Mouse (Mus musculus): ENCODE data around the gene Cfb. TPM values are rescaled to one million over a fixed set of nuclear protein-coding genes. Genes with fewer than 3 reads are reported as not detected.
A peak's percentile ranks its signal among the peaks of the same experiment; 100 is the strongest.
"Not testable (repeated sequence)": the region's sequence is repeated elsewhere in the genome, so short reads cannot be mapped to it uniquely, and the experiment has no call there.

The Cfb gene
- polyA plus RNA-seq, 1 experiment from 2014 or later: 1.6 TPM

DNA sequence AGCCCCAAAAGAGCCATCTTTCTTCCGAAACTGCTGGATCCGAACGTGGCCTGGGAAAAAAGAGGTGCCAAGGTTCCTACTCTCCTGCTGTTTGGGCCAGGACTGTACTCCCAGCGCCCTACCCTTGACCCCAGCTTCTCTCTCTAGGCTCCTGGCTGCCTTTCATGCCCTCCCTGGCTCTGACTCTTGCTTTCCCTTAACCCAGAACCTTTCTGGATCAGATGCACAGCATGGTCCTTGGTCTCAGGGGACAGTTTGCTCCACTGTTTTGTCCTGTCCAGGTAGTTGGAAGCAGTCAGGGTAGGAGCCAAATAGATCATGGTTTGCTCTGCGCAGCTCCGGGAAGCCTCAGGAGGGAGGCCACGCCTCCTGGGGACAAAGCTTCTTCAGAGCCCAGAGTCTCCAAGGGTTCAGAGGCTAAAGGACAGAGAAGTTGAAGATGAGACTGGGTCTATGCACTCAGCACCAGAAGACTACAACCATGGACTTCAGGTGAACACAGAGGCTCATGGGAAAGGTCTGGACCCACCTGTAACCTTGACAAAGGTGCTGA lies 47.4 kb downstream of the Cfb start:
- Histone ChIP-seq H3K36me3 (ENCODE audit: control insufficient read depth, insufficient read depth, low read length) (no peaks in the 10 kb centered on the region), H3K4me3 (ENCODE audit: low read depth, low read length) (no peak overlapping the region), H3K4me1 (ENCODE audit: control insufficient read depth, insufficient read depth, low read length) (no peaks in the 10 kb centered on the region), H3K27ac (ENCODE audit: low read depth, low read length) (no peak overlapping the region), H3K27me3 (ENCODE audit: control insufficient read depth, insufficient read depth, low read length) (no peaks in the 10 kb centered on the region), H3K4me2 (no peak overlapping the region), H3K9ac (ENCODE audit: low read length) (no peak overlapping the region), H3K9me3 (ENCODE audit: control insufficient read depth, low read length) (no peaks in the 10 kb centered on the region)
- whole genome bisulfite sequencing: 78% methylated on average over 7 of the region's 7 CpGs
- ATAC-seq (ENCODE audit: low FRiP score): no peak
- no peak for DNase-seq (ENCODE audit: low spot score, missing footprints)

DNA sequence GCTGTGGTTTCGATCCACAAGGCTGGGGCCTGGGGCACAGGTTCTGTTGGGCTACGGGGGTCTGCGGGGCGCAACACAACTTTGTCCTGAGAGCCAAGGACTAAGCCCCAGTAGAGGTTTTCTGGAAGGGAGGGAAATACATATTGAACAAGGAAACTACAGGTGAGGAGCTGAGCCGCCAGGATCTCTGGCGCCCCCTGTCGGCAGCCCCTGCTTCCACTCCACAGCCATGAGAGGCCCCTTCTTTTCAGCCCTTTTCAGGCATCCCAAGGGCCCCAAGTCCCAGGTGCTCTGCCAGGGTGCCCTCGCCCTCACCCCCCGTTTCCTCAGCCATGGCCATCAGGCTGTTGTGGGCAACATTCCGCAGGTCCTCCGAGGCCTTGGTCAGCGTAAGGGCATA lies 48.6 kb downstream of the Cfb start:
- H3K4me3 ChIP-seq (ENCODE audit: low read depth, low read length); H3K36me3 ChIP-seq (ENCODE audit: control insufficient read depth, insufficient read depth, low read length); H3K27me3 ChIP-seq (ENCODE audit: control insufficient read depth, insufficient read depth, low read length); H3K4me1 ChIP-seq (ENCODE audit: control insufficient read depth, insufficient read depth, low read length); ATAC-seq (ENCODE audit: low FRiP score); H3K4me2 ChIP-seq; H3K9me3 ChIP-seq (ENCODE audit: control insufficient read depth, low read length); H3K9ac ChIP-seq (ENCODE audit: low read length); H3K27ac ChIP-seq (ENCODE audit: low read depth, low read length): not testable (repeated sequence)
- WGBS: 64% methylated on average over 12 of the region's 12 CpGs
- peak; percentile 87 for DNase-seq (ENCODE audit: low spot score, missing footprints)

DNA sequence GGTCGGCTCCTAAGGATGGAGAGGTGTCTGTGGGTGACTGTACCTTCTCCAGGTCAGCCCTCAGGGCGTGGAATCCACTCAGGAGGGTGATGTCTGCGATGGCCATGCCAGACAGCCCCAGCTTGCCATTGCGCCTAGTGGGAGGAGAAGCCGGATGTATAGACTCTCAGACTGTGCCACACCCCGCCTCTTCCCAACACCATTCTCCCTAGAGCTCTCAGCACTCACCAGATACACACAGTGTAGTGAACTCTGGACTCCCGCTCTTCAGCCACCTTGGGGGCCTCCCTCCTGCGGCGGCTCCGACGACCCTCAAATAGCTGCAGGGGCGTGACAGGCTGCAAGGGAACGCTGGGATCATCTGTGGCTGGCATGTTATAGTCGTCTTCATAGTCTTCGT lies 51.0 kb downstream of the Cfb start:
- Histone ChIP-seq H3K27me3 (ENCODE audit: control insufficient read depth, insufficient read depth, low read length) (no peaks in the 10 kb centered on the region), H3K4me1 (ENCODE audit: control insufficient read depth, insufficient read depth, low read length) (no peaks in the 10 kb centered on the region), H3K27ac (ENCODE audit: low read depth, low read length) (no peak overlapping the region), H3K4me3 (ENCODE audit: low read depth, low read length) (no peak overlapping the region), H3K4me2 (no peak overlapping the region), H3K9ac (ENCODE audit: low read length) (no peak overlapping the region), H3K9me3 (ENCODE audit: control insufficient read depth, low read length) (no peaks in the 10 kb centered on the region), H3K36me3 (ENCODE audit: control insufficient read depth, insufficient read depth, low read length) (no peaks in the 10 kb centered on the region)
- DNase-seq (ENCODE audit: low spot score, missing footprints) (no peak), ATAC-seq (ENCODE audit: low FRiP score) (no peak)
- WGBS: 70% methylated on average over 15 of the region's 15 CpGs

DNA sequence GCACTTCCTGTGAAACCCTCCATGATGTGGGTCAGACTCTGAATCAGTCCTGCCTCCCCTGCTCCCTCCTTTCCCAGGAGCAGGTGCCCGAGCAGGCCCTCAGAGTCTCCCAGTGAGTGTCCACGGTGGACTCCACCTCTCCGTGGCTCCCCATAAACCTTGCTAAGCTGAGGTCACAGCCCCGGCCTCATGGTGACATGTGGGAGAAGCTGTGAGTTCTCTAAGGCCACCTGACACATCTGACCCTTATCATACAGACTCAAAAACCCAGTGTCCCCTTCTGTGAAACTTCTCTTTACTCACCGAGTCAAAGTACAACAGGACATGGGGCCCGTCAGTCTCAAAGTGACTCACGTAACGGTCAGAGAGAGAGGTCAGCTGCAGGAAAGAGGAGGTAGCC lies 51.5 kb downstream of the Cfb start:
- H3K9me3 ChIP-seq (ENCODE audit: control insufficient read depth, low read length); H3K4me1 ChIP-seq (ENCODE audit: control insufficient read depth, insufficient read depth, low read length); H3K27ac ChIP-seq (ENCODE audit: low read depth, low read length); DNase-seq (ENCODE audit: low spot score, missing footprints); H3K9ac ChIP-seq (ENCODE audit: low read length); H3K27me3 ChIP-seq (ENCODE audit: control insufficient read depth, insufficient read depth, low read length); H3K4me2 ChIP-seq; H3K36me3 ChIP-seq (ENCODE audit: control insufficient read depth, insufficient read depth, low read length); ATAC-seq (ENCODE audit: low FRiP score); H3K4me3 ChIP-seq (ENCODE audit: low read depth, low read length): not testable (repeated sequence)
- WGBS: 75% methylated on average over 7 of the region's 8 CpGs

DNA sequence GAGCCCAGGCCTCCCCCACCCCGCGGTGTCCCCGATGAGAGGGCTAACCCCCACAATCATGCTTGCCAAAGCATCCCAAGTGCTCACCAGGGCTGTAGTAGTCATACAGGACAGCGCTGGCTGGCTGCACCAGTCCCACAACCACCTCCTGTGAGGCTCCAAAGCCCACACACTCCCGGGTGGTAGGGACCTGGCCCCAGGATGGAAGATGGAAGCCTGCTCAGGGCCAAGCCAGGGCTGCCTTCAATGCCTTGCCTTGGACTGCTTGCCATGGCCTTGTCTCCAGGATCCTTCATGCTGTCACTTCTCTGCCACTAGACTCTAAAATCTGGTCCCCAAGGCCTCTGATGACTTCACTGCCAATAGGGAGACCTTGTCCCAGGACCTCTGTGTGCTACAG lies 51.9 kb downstream of the Cfb start:
- H3K4me1 ChIP-seq (ENCODE audit: control insufficient read depth, insufficient read depth, low read length); H3K27me3 ChIP-seq (ENCODE audit: control insufficient read depth, insufficient read depth, low read length); DNase-seq (ENCODE audit: low spot score, missing footprints); H3K36me3 ChIP-seq (ENCODE audit: control insufficient read depth, insufficient read depth, low read length); H3K4me2 ChIP-seq; ATAC-seq (ENCODE audit: low FRiP score); H3K9me3 ChIP-seq (ENCODE audit: control insufficient read depth, low read length); H3K27ac ChIP-seq (ENCODE audit: low read depth, low read length); H3K4me3 ChIP-seq (ENCODE audit: low read depth, low read length); H3K9ac ChIP-seq (ENCODE audit: low read length): not testable (repeated sequence)
- WGBS: 84% methylated on average over 5 of the region's 5 CpGs

DNA sequence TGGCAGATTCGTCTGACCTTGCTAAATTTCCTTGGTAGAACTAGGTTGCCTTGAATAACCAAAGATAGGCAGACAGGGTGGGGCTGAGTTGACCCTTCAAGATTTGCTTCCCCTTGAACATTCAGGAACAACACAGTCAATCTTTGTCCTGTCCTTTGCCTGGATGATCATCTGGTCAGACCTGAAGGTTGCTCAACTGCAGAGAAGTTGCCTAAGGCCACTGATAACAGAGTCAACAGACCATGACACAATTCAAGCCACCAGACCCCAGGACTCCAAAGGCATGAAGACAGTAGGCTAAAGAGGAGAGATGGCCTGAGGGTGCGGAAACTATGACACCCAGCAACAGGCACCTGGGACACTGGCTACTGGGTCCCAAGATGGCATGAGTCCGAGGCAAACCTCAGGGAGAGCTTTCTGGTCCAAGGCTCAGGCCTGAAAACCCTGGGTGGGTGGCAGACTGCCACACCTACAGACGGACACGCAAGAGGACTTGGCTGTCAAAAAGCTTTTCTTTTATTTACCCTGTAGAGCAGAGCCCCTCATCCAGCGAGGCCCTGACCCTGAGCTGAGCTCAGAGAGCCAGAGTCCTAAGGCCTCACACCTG lies 53.6 kb downstream of the Cfb start:
- Histone ChIP-seq H3K27ac (ENCODE audit: low read depth, low read length) (no peak overlapping the region), H3K27me3 (ENCODE audit: control insufficient read depth, insufficient read depth, low read length) (no peaks in the 10 kb centered on the region), H3K36me3 (ENCODE audit: control insufficient read depth, insufficient read depth, low read length) (no peaks in the 10 kb centered on the region), H3K9me3 (ENCODE audit: control insufficient read depth, low read length) (peaks cover 2% of the 10 kb centered on the region; the same call in 1 of the 2 replicates), H3K9ac (ENCODE audit: low read length) (no peak overlapping the region), H3K4me2 (no peak overlapping the region), H3K4me1 (ENCODE audit: control insufficient read depth, insufficient read depth, low read length) (no peaks in the 10 kb centered on the region), H3K4me3 (ENCODE audit: low read depth, low read length) (no peak overlapping the region)
- DNase-seq (ENCODE audit: low spot score, missing footprints) (no peak), ATAC-seq (ENCODE audit: low FRiP score) (no peak)
- 86% methylated on average over 6 of the region's 6 CpGs for WGBS

DNA sequence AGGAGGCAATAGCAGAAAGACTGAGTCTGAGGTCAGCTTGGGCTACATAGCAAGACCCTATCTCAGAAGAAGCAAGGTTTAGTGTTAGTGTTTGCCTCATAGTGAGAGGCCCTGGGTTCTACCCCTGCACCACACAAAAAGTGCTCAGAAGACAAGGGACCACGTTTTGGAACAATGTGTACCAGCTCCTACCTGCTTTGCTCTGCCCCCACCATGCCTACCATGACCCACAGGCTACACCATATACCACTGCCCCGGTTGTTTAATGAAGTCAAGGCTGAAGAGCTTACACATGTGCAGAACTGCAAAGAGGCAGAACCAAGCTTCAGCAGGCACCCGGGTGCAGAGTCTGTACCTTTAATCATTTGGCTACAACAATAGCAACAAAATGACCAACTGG lies 55.1 kb downstream of the Cfb start:
- whole genome bisulfite sequencing: 66% methylated on average over 3 of the region's 3 CpGs
- H3K27me3 ChIP-seq (ENCODE audit: control insufficient read depth, insufficient read depth, low read length): no peaks in the 10 kb centered on the region
- H3K9ac ChIP-seq (ENCODE audit: low read length): no peak overlapping the region
- H3K36me3 ChIP-seq (ENCODE audit: control insufficient read depth, insufficient read depth, low read length): no peaks in the 10 kb centered on the region
- no peak overlapping the region for H3K27ac ChIP-seq (ENCODE audit: low read depth, low read length)
- DNase-seq (ENCODE audit: low spot score, missing footprints): no peak
- ATAC-seq (ENCODE audit: low FRiP score): no peak
- H3K4me2 ChIP-seq: no peak overlapping the region
- no peaks in the 10 kb centered on the region for H3K4me1 ChIP-seq (ENCODE audit: control insufficient read depth, insufficient read depth, low read length)
- no peak overlapping the region for H3K4me3 ChIP-seq (ENCODE audit: low read depth, low read length)
- peaks cover 2% of the 10 kb centered on the region; the same call in 1 of the 2 replicates for H3K9me3 ChIP-seq (ENCODE audit: control insufficient read depth, low read length)

Small RNA genes within 50 kb of the gene (microRNA-seq; reads per million reads assigned to microRNA genes)
- gene Mir6970: 0.95 reads per million
- 2.5 reads per million, percentile 9 among the genes with 10 or more reads in this experiment for gene Mir6971
- not detected for gene Mir6972

Other genes with a start within 250 kb of the Cfb start
- gene Egfl8, start 246.5 kb downstream of the Cfb start, polyA plus RNA-seq (2014; fragmentation: Nextera tagmentation; extraction: Ambion mirVana): 3.3 and 3.8 TPM in 2 replicates
- gene Ppt2, start 234.0 kb downstream of the Cfb start, polyA plus RNA-seq (2014; fragmentation: Nextera tagmentation; extraction: Ambion mirVana): 25.8 and 26.4 TPM in 2 replicates
- gene Prrt1, start 233.0 kb downstream of the Cfb start, polyA plus RNA-seq (2014; fragmentation: Nextera tagmentation; extraction: Ambion mirVana): 1.8 and 2.4 TPM in 2 replicates
- 14.4 and 15.1 TPM in 2 replicates for gene Fkbpl, start 217.8 kb downstream of the Cfb start, polyA plus RNA-seq (2014; fragmentation: Nextera tagmentation; extraction: Ambion mirVana)
- gene Atf6b, start 215.4 kb downstream of the Cfb start, polyA plus RNA-seq (2014; fragmentation: Nextera tagmentation; extraction: Ambion mirVana): 68.2 and 77.6 TPM in 2 replicates
- 0.03 and 0.05 TPM in 2 replicates for gene Tnxb, start 192.0 kb downstream of the Cfb start, polyA plus RNA-seq (2014; fragmentation: Nextera tagmentation; extraction: Ambion mirVana)
- gene C4b, start 118.6 kb downstream of the Cfb start, polyA plus RNA-seq (2014; fragmentation: Nextera tagmentation; extraction: Ambion mirVana): not detected in 2 replicates
- gene Cyp21a1, start 58.0 kb downstream of the Cfb start, polyA plus RNA-seq (2014; fragmentation: Nextera tagmentation; extraction: Ambion mirVana): not detected in 2 replicates
- gene Stk19, start 25.6 kb downstream of the Cfb start, polyA plus RNA-seq (2014; fragmentation: Nextera tagmentation; extraction: Ambion mirVana): 20.2 and 21.5 TPM in 2 replicates
- gene Dxo, start 25.5 kb downstream of the Cfb start, polyA plus RNA-seq (2014; fragmentation: Nextera tagmentation; extraction: Ambion mirVana): 60.7 and 64.8 TPM in 2 replicates
- 30.7 and 36.2 TPM in 2 replicates for gene Skiv2l, start 12.3 kb downstream of the Cfb start, polyA plus RNA-seq (2014; fragmentation: Nextera tagmentation; extraction: Ambion mirVana)
- gene Nelfe, start 12.1 kb downstream of the Cfb start, polyA plus RNA-seq (2014; fragmentation: Nextera tagmentation; extraction: Ambion mirVana): 117 and 125 TPM in 2 replicates
- 2.5 and 2.9 TPM in 2 replicates for gene Zbtb12, start 17.0 kb upstream of the Cfb start, polyA plus RNA-seq (2014; fragmentation: Nextera tagmentation; extraction: Ambion mirVana)
- 0.05 and 0.15 TPM in 2 replicates for gene Gm20547, start 19.5 kb upstream of the Cfb start, polyA plus RNA-seq (2014; fragmentation: Nextera tagmentation; extraction: Ambion mirVana)
- gene C2, start 35.7 kb upstream of the Cfb start, polyA plus RNA-seq (2014; fragmentation: Nextera tagmentation; extraction: Ambion mirVana): 0.83 and 1.5 TPM in 2 replicates
- 56.9 and 60.5 TPM in 2 replicates for gene Ehmt2, start 36.0 kb upstream of the Cfb start, polyA plus RNA-seq (2014; fragmentation: Nextera tagmentation; extraction: Ambion mirVana)
- not detected in 2 replicates for gene Slc44a4, start 51.9 kb upstream of the Cfb start, polyA plus RNA-seq (2014; fragmentation: Nextera tagmentation; extraction: Ambion mirVana)
- gene Neu1, start 68.7 kb upstream of the Cfb start, polyA plus RNA-seq (2014; fragmentation: Nextera tagmentation; extraction: Ambion mirVana): 11.0 and 12.3 TPM in 2 replicates
- gene Hspa1b, start 96.7 kb upstream of the Cfb start, polyA plus RNA-seq (2014; fragmentation: Nextera tagmentation; extraction: Ambion mirVana): 0.08 and 0.26 TPM in 2 replicates
- not detected in 2 replicates for gene Gm20481, start 107.4 kb upstream of the Cfb start, polyA plus RNA-seq (2014; fragmentation: Nextera tagmentation; extraction: Ambion mirVana)
- gene Hspa1a, start 109.6 kb upstream of the Cfb start, polyA plus RNA-seq (2014; fragmentation: Nextera tagmentation; extraction: Ambion mirVana): 0.59 and 1.2 TPM in 2 replicates
- 1.4 and 2.0 TPM in 2 replicates for gene Hspa1l, start 110.2 kb upstream of the Cfb start, polyA plus RNA-seq (2014; fragmentation: Nextera tagmentation; extraction: Ambion mirVana)
- gene Lsm2, start 119.3 kb upstream of the Cfb start, polyA plus RNA-seq (2014; fragmentation: Nextera tagmentation; extraction: Ambion mirVana): 213 and 234 TPM in 2 replicates
- 76.1 and 81.2 TPM in 2 replicates for gene Vars, start 138.5 kb upstream of the Cfb start, polyA plus RNA-seq (2014; fragmentation: Nextera tagmentation; extraction: Ambion mirVana)
- 0.07 TPM in 1 of 2 replicates, not detected in the other for gene Vwa7, start 154.1 kb upstream of the Cfb start, polyA plus RNA-seq (2014; fragmentation: Nextera tagmentation; extraction: Ambion mirVana)
- gene Sapcd1, start 165.5 kb upstream of the Cfb start, polyA plus RNA-seq (2014; fragmentation: Nextera tagmentation; extraction: Ambion mirVana): 5.3 and 7.3 TPM in 2 replicates
- 5.0 and 5.2 TPM in 2 replicates for gene Msh5, start 184.2 kb upstream of the Cfb start, polyA plus RNA-seq (2014; fragmentation: Nextera tagmentation; extraction: Ambion mirVana)
- gene Clic1, start 187.4 kb upstream of the Cfb start, polyA plus RNA-seq (2014; fragmentation: Nextera tagmentation; extraction: Ambion mirVana): 73.8 and 83.9 TPM in 2 replicates
- gene Ddah2, start 196.5 kb upstream of the Cfb start, polyA plus RNA-seq (2014; fragmentation: Nextera tagmentation; extraction: Ambion mirVana): 614 and 653 TPM in 2 replicates
- gene Ly6g6c, start 202.9 kb upstream of the Cfb start, polyA plus RNA-seq (2014; fragmentation: Nextera tagmentation; extraction: Ambion mirVana): not detected in 2 replicates
- 0.76 and 0.89 TPM in 2 replicates for gene Mpig6b, start 203.7 kb upstream of the Cfb start, polyA plus RNA-seq (2014; fragmentation: Nextera tagmentation; extraction: Ambion mirVana)
- not detected in 2 replicates for gene Ly6g6e, start 214.4 kb upstream of the Cfb start, polyA plus RNA-seq (2014; fragmentation: Nextera tagmentation; extraction: Ambion mirVana)
- gene Ly6g6d, start 215.5 kb upstream of the Cfb start, polyA plus RNA-seq (2014; fragmentation: Nextera tagmentation; extraction: Ambion mirVana): 0.97 and 1.5 TPM in 2 replicates
- gene Ly6g6f, start 223.1 kb upstream of the Cfb start, polyA plus RNA-seq (2014; fragmentation: Nextera tagmentation; extraction: Ambion mirVana): 0.28 and 0.74 TPM in 2 replicates
- gene Abhd16a, start 226.7 kb upstream of the Cfb start, polyA plus RNA-seq (2014; fragmentation: Nextera tagmentation; extraction: Ambion mirVana): 40.5 and 45.2 TPM in 2 replicates
- not detected in 2 replicates for gene Ly6g5c, start 245.8 kb upstream of the Cfb start, polyA plus RNA-seq (2014; fragmentation: Nextera tagmentation; extraction: Ambion mirVana)